21 mouse cellular contexts compared by ENCODE assay signal in the genomic region with DNA sequence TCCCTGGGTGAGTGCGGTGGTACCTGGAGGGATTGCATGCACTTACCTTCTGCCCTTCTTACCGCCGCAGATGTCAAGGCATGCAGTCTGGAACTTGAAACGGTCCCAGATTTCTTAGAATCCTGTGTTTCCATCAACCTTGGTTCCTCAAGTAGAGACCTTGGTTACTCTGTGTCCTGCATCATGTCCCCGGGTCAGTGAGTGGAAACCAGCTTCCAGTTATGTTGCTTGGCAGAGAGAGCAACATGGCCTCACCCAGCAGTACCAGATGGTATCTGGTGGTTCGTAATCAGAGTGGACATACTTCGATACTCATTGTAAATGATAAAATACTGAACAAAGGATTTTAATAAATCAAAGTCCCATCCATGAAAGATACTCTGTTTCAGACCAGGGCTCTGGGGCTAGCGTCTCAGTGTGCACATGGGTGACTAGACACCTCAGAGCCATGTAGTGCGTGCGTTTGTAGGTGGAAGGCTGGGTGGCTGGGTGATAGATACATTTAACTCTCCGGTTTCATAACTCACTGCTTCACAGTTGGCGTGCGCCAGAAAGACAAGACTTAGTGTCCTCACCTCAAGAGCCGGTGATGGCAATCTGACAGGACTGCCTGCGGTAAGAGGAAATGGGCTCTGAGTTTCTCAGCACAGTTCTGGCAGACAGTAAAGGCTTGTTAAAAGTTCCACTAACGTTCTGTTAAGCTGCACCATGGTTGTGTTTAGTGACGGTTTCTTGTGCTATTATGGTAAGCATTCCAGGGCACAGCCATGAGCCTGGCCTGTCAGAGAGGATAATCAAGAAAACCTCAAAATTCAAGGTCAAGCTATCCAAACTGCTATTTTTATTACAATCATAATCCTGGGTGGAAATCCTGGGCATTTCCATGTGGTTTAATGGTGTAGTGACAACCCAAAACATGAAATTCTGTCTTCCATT. TPM values are rescaled to one million over a fixed set of nuclear protein-coding genes. Genes with fewer than 3 reads are reported as not detected.
DNase-seq lines count a peak whose midpoint lies in the region; ATAC-seq and TF ChIP-seq lines count a peak whose summit lies in the region.
"Had no signal": no experiment of that assay in that cellular context is flagged by ENCODE, and none has a peak within 500 bp of the region (broad histone marks: within the 10 kb centered on the region; RNA-seq: fewer than 3 reads in every experiment).

No protein-coding gene starts in this region.

- peak; percentile 66 for ATAC-seq in cerebellum, adult (ENCODE audit: insufficient number of reproducible peaks, low FRiP score, low TSS enrichment)
- no peak for ATAC-seq in liver, embryonic 15.5 days (ENCODE audit: insufficient read depth)
- no peak for ATAC-seq in liver, postnatal 0 days
- no peak for ATAC-seq in midbrain, embryonic 14.5 days (ENCODE audit: low FRiP score, low TSS enrichment)
- no peak for ATAC-seq in erythroblast, adult 5-6 weeks (replicated peaks; ENCODE audit: low FRiP score, poor library complexity, severe bottlenecking)
- ATAC-seq: intestine, embryonic 16.5 days; lung, postnatal 0 days had no signal

- DNase-seq in cerebellum, postnatal 4 days (ENCODE audit: low spot score in 2 of 2), result no peak
- DNase-seq in liver, postnatal 0 days, result no peak
- DNase-seq in cerebellum, postnatal 25 days, result peak; percentile 77 to 86
- no peak for DNase-seq in right cerebral cortex, adult 18-20 months
- no peak for DNase-seq in midbrain, embryonic 14.5 days
- DNase-seq: adrenal gland, adult 8-10 months; kidney, postnatal 4 days; layer of hippocampus, adult 9-11 months; thymus, postnatal 36 days had no signal

- peaks cover 61% of the 10 kb centered on the region for H3K4me1 ChIP-seq in liver, embryonic 15.5 days (replicated peaks)
- peaks cover 25% of the 10 kb centered on the region for H3K4me1 ChIP-seq in liver, postnatal 0 days (ENCODE audit: insufficient read depth)
- no peaks in the 10 kb centered on the region for H3K4me1 ChIP-seq in midbrain, embryonic 14.5 days (ENCODE audit: control insufficient read depth, insufficient read depth, low read length)
- H3K4me1 ChIP-seq: forebrain, embryonic 10.5 days had no signal

- H3K36me3 ChIP-seq in liver, embryonic 15.5 days (replicated peaks), result peaks cover 92% of the 10 kb centered on the region
- H3K36me3 ChIP-seq in liver, postnatal 0 days (replicated peaks; ENCODE audit: insufficient read depth, low read length), result peaks cover 84% of the 10 kb centered on the region
- peaks cover 76% of the 10 kb centered on the region for H3K36me3 ChIP-seq in midbrain, embryonic 14.5 days (ENCODE audit: control insufficient read depth, insufficient read depth, low read length)

- H3K9ac ChIP-seq in liver, embryonic 15.5 days, result no peak overlapping the region
- H3K9ac ChIP-seq in liver, postnatal 0 days (replicated peaks), result no peak overlapping the region
- H3K9ac ChIP-seq in midbrain, embryonic 14.5 days (replicated peaks; ENCODE audit: low read length), result no peak overlapping the region
- H3K9ac ChIP-seq: heart, embryonic 13.5 days; hindbrain, embryonic 14.5 days; kidney, embryonic 15.5 days; limb, embryonic 12.5 days; liver, embryonic 14.5 days had no signal

- H3K9me3 ChIP-seq in liver, embryonic 15.5 days (replicated peaks), result no peaks in the 10 kb centered on the region
- no peaks in the 10 kb centered on the region for H3K9me3 ChIP-seq in liver, postnatal 0 days (ENCODE audit: low read length)
- H3K9me3 ChIP-seq in midbrain, embryonic 14.5 days (ENCODE audit: control insufficient read depth, low read length), result no peaks in the 10 kb centered on the region
- H3K9me3 ChIP-seq: forebrain, embryonic 10.5 days; heart, embryonic 13.5 days; kidney, embryonic 15.5 days; limb, embryonic 12.5 days had no signal

- no peak overlapping the region for H3K4me2 ChIP-seq in liver, embryonic 15.5 days
- no peak overlapping the region for H3K4me2 ChIP-seq in liver, postnatal 0 days (ENCODE audit: low read depth, low read length)
- no peak overlapping the region for H3K4me2 ChIP-seq in midbrain, embryonic 14.5 days (ENCODE audit: low read length)
- H3K4me2 ChIP-seq: heart, embryonic 13.5 days; hindbrain, embryonic 14.5 days; kidney, embryonic 15.5 days; limb, embryonic 12.5 days; midbrain, embryonic 11.5 days had no signal

- TF ChIP-seq CTCF in liver, postnatal 0 days (IDR thresholded peaks at IDR 0.05; ENCODE audit: low read depth), result no peak

- 90% methylated on average over 17 of the region's 17 CpGs for WGBS in liver, embryonic 15.5 days (ENCODE audit: insufficient replicate concordance)
- WGBS in liver, postnatal 0 days (ENCODE audit: insufficient replicate concordance), result 88% methylated on average over 17 of the region's 17 CpGs
- WGBS in midbrain, embryonic 14.5 days, result 94% methylated on average over 17 of the region's 17 CpGs

- no peaks in the 10 kb centered on the region for H3K27me3 ChIP-seq in liver, embryonic 15.5 days
- no peaks in the 10 kb centered on the region for H3K27me3 ChIP-seq in liver, postnatal 0 days (ENCODE audit: insufficient read depth, low read length)
- no peaks in the 10 kb centered on the region for H3K27me3 ChIP-seq in midbrain, embryonic 14.5 days (ENCODE audit: control insufficient read depth, insufficient read depth, low read length)
- H3K27me3 ChIP-seq: heart, embryonic 13.5 days; kidney, embryonic 15.5 days; limb, embryonic 12.5 days had no signal

- no peak overlapping the region for H3K4me3 ChIP-seq in liver, embryonic 15.5 days (replicated peaks)
- no peak overlapping the region for H3K4me3 ChIP-seq in liver, postnatal 0 days (ENCODE audit: low read depth, low read length)
- no peak overlapping the region for H3K4me3 ChIP-seq in midbrain, embryonic 14.5 days (replicated peaks; ENCODE audit: low read depth, low read length)
- H3K4me3 ChIP-seq: forebrain, embryonic 10.5 days; heart, embryonic 13.5 days; kidney, embryonic 15.5 days; limb, embryonic 12.5 days had no signal

- H3K27ac ChIP-seq in liver, embryonic 15.5 days (replicated peaks), result peak overlapping the region; percentile 31; the same call in 1 of the 2 replicates
- H3K27ac ChIP-seq in liver, postnatal 0 days (ENCODE audit: low read depth), result no peak overlapping the region
- no peak overlapping the region for H3K27ac ChIP-seq in midbrain, embryonic 14.5 days (replicated peaks; ENCODE audit: low read depth, low read length)
- H3K27ac ChIP-seq: forebrain, embryonic 10.5 days; heart, embryonic 13.5 days; hindbrain, embryonic 14.5 days; kidney, embryonic 15.5 days; limb, embryonic 12.5 days; liver, embryonic 14.5 days had no signal

- TF ChIP-seq EP300 in liver, postnatal 0 days (IDR thresholded peaks at IDR 0.05; ENCODE audit: low read depth), result no peak

RNA-seq across cellular contexts. Expression of gene Rnf145, which starts 14.3 kb away (rescaled TPM):
- polyA plus RNA-seq in liver, embryonic 15.5 days (2015; fragmentation: Nextera tagmentation; extraction: Ambion mirVana), result 53.5 and 59.8 TPM in 2 replicates
- 31.9 and 32.7 TPM in 2 replicates for polyA plus RNA-seq in liver, postnatal 0 days (2015; fragmentation: Nextera tagmentation; extraction: Ambion mirVana)
- 127 and 134 TPM in 2 replicates for polyA plus RNA-seq in midbrain, embryonic 14.5 days (2014; fragmentation: Nextera tagmentation; extraction: Ambion mirVana)
- 193 and 204 TPM in 2 replicates for total RNA-seq in erythroblast, adult 5-6 weeks (2015; ENCODE audit: low replicate concordance)
- total RNA-seq in erythroblast, adult 5-6 weeks (2017; ENCODE audit: low replicate concordance), result 394 and 452 TPM in 2 replicates

Comparison
In these comparisons a context has a peak if more than half of its experiments do, and no peak if none do; other contexts are left out.
1. DNase-seq: peak in cerebellum, postnatal 25 days (2 of 2); none in cerebellum, postnatal 4 days (0 of 2), liver, postnatal 0 days (single experiment), right cerebral cortex, adult 18-20 months (single experiment) and midbrain, embryonic 14.5 days (single experiment).